Mouse (Mus musculus) spleen, adult 2 months (tissue): ENCODE measurements at regions not wholly inside any gene's neighbourhood (a gene's known extent, or its start where the extent isn't known, plus 50 kb on each side); places are given as distances from the start of the nearest gene placed in this dataset.

Experiments used
- DNase-seq, 2 experiments: peaks; one replicate each; pipeline versions ENCODE4 v3.0.0 to v3.0.0-alpha.2; 2012 to 2021; ENCODE audit warnings: low spot score in 2 of 2, low read depth in 1 of 2
- H3K27ac ChIP-seq: fragments of 200-500 bp; 2 replicates; pipeline ENCODE4 v1.5.1; 2012; ENCODE audit warnings: low read length, inconsistent platforms; ENCODE audit not compliant: insufficient read depth
- H3K27me3 ChIP-seq: fragments of 200-500 bp; 2 replicates; pipeline ENCODE4 v1.6.1; 2012; ENCODE audit warnings: mild to moderate bottlenecking, moderate library complexity, low read length, inconsistent platforms; ENCODE audit not compliant: control insufficient read depth, insufficient read depth
- H3K36me3 ChIP-seq: fragments of 200-500 bp; 2 replicates; pipeline ENCODE4 v1.6.1; 2012; ENCODE audit warnings: mild to moderate bottlenecking, low read length, inconsistent platforms; ENCODE audit not compliant: control insufficient read depth, insufficient read depth
- H3K4me1 ChIP-seq: fragments of 200-500 bp; 2 replicates; pipeline ENCODE4 v1.6.1; 2011; ENCODE audit warnings: inconsistent platforms; ENCODE audit not compliant: control insufficient read depth, insufficient read depth, insufficient read length
- H3K4me3 ChIP-seq: fragments of 200-500 bp; 2 replicates; pipeline ENCODE4 v1.5.1; 2011; ENCODE audit warnings: mild to moderate bottlenecking, inconsistent platforms; ENCODE audit not compliant: insufficient read depth, insufficient read length; ENCODE audit errors: extremely low read depth
- CTCF ChIP-seq: fragments of 200-500 bp; IDR thresholded peaks from 2 replicates; pipeline ENCODE4 v1.5.1; 2011; ENCODE audit warnings: mild to moderate bottlenecking, inconsistent platforms; ENCODE audit not compliant: insufficient read depth, insufficient read length, insufficient replicate concordance; ENCODE audit errors: extremely low read depth
- POLR2A ChIP-seq: fragments of 200-500 bp; IDR thresholded peaks from 2 replicates; pipeline ENCODE4 v1.6.1; 2011; ENCODE audit warnings: low read depth, low read length, inconsistent platforms
- WGBS: fragments of 180-500 bp; shearing (Covaris S2); methylation state at CpG from one replicate; pipeline ENCODE4 v1.1.7; 2018; 5-methylcytosine and 5-hydroxymethylcytosine counted together

DNA sequence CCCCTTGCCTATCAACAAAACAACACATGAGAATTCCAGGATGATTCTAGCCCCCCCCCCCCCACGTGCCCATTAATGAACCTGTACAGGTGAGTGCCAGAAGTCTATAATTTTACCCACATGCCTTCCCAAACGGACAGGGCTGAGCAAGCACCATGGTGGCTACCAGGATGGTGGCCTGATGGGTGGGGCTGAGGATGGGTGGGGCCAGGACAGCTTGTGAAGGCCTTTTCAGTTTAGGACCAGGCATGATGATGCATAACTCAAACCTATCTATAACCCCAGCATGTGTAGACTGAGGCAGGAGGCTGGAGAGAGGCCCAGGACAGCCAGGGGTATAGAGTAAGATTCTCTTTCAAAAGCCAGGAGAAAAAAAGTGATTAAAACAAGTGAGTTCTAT, 57.0 kb upstream of the Lemd2 start:
- TF ChIP-seq CTCF: no peak
- TF ChIP-seq POLR2A: no peak
- H3K4me3 ChIP-seq: no peak overlapping the region
- no peaks in the 10 kb centered on the region for H3K4me1 ChIP-seq
- no peaks in the 10 kb centered on the region for H3K27me3 ChIP-seq
- 67% methylated on average over 2 of the region's 2 CpGs for WGBS
- H3K27ac ChIP-seq: no peak overlapping the region
- no peak for DNase-seq
- H3K36me3 ChIP-seq: no peaks in the 10 kb centered on the region

DNA sequence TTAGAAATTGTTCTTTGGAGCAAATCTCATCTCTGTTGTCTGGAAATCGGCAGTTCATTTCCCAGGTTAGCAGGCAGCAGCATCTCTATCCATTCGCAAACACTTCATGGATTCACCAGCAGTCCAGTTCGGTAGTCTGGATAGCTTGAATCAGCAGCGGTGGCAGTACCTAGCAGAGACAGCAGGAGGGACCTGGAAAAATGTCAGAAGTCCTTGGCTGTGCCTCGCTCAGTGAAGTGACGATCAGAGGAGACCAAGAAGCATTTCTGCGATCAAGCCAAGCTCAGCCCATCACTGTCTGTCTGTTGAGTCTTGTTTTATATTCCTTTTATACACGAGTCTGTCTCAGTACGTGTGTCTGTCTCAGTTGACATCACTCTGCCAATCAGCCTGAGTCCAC, 55.8 kb upstream of the Lemd2 start:
- Histone ChIP-seq H3K27me3 (no peaks in the 10 kb centered on the region), H3K36me3 (no peaks in the 10 kb centered on the region), H3K27ac (no peak overlapping the region), H3K4me3 (no peak overlapping the region), H3K4me1 (no peaks in the 10 kb centered on the region)
- 90% methylated on average over 9 of the region's 9 CpGs for WGBS
- no peak for DNase-seq
- TF ChIP-seq CTCF (no peak), POLR2A (no peak)

GRCm38 (mm10) chr17:27257345-27257744, 53.1 kb upstream of the Lemd2 start:
- H3K4me3 ChIP-seq: no peak overlapping the region
- H3K27me3 ChIP-seq: no peaks in the 10 kb centered on the region
- H3K4me1 ChIP-seq: no peaks in the 10 kb centered on the region
- 87% methylated on average over 7 of the region's 7 CpGs for WGBS
- no peak for DNase-seq
- H3K36me3 ChIP-seq: no peaks in the 10 kb centered on the region
- TF ChIP-seq POLR2A (no peak), CTCF (no peak)
- H3K27ac ChIP-seq: no peak overlapping the region

DNA sequence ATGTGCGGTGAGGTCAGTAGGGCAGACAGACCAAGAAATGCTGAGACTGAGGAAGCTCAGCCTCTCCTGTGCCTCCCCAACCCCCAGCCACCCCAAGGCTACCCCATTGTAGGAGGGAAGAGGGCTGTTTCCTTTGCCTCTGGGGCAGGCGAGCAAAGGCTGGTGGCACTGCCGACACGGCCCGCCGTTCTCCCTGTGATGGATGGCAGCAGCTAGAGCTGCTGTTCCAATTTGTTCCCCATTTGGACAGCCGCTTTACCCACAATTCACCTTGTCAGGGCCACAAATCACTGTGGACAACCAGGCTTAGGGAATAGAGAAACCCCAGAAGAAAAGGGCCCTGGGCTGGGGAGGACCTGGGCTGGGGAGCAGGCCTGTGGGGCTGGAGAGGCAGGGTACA, 51.5 kb upstream of the Lemd2 start:
- H3K27ac ChIP-seq: no peak overlapping the region
- TF ChIP-seq CTCF: no peak
- TF ChIP-seq POLR2A: no peak
- H3K4me1 ChIP-seq: no peaks in the 10 kb centered on the region
- H3K36me3 ChIP-seq: no peaks in the 10 kb centered on the region
- DNase-seq: no peak
- H3K27me3 ChIP-seq: no peaks in the 10 kb centered on the region
- H3K4me3 ChIP-seq: no peak overlapping the region
- WGBS: 39% methylated on average over 7 of the region's 7 CpGs
